Mouse (Mus musculus) lung, adult 2 months (tissue): ENCODE measurements around the gene Kansl1. TPM values are rescaled to one million over a fixed set of nuclear protein-coding genes. Genes with fewer than 3 reads are reported as not detected.
A peak's percentile ranks its signal among the peaks of the same experiment; 100 is the strongest.

Source experiments
- DNase-seq: peaks from one replicate; pipeline ENCODE4 v3.0.0; 2022
- H3K4me1 ChIP-seq: fragments of 200-500 bp; 2 replicates; pipeline ENCODE4 v1.6.1; 2011; ENCODE audit warnings: low read length; ENCODE audit not compliant: control insufficient read depth, insufficient read depth
- H3K4me3 ChIP-seq: fragments of 200-500 bp; replicated peaks from 2 replicates; pipeline ENCODE3; 2011; ENCODE audit warnings: low read depth, mild to moderate bottlenecking, control low read depth, low read length; ENCODE audit errors: extremely low read depth
- CTCF ChIP-seq: fragments of 200-500 bp; IDR thresholded peaks from 2 replicates; pipeline ENCODE4 v1.5.1; 2011; ENCODE audit warnings: mild to moderate bottlenecking, low read length, control low read depth; ENCODE audit not compliant: insufficient read depth
- POLR2A ChIP-seq: fragments of 200-500 bp; IDR thresholded peaks from 2 replicates; pipeline ENCODE4 v1.6.1; 2011; ENCODE audit warnings: low read depth, mild to moderate bottlenecking, control low read depth, low read length, borderline replicate concordance; ENCODE audit errors: extremely low read depth
- WGBS: fragments of 180-500 bp; shearing (Covaris S2); methylation state at CpG from one replicate; pipeline ENCODE4 v1.1.7; 2018; 5-methylcytosine and 5-hydroxymethylcytosine counted together
- polyA plus RNA-seq: library from polyadenylated mRNA; depleted of rRNA; stranded (reverse); fragments of >200 nt; gene quantifications from 2 replicates; pipeline ENCODE4 v1.2.3, GENCODE M21; 2012

The Kansl1 gene
- polyA plus RNA-seq, 1 experiment: 86.2 TPM

GRCm38 (mm10) chr11:104381887-104382286, 86.8 kb downstream of the Kansl1 start:
- TF ChIP-seq POLR2A (no peak), CTCF (no peak)
- Histone ChIP-seq H3K4me3 (no peak overlapping the region), H3K4me1 (peaks cover 2% of the 10 kb centered on the region)
- DNase-seq: no peak
- WGBS: 64% methylated on average over 4 of the region's 4 CpGs

GRCm38 (mm10) chr11:104379635-104380034, 89.0 kb downstream of the Kansl1 start:
- peak; percentile 66 for TF ChIP-seq CTCF
- no peak for TF ChIP-seq POLR2A
- no peak for DNase-seq
- no peak overlapping the region for H3K4me3 ChIP-seq
- peaks cover 2% of the 10 kb centered on the region for H3K4me1 ChIP-seq
- 52% methylated on average over 1 of the region's 1 CpGs for WGBS

- no peak for DNase-seq
- H3K4me1 ChIP-seq: no peaks in the 10 kb centered on the region; the same call in 1 of the 2 replicates
- 91% methylated on average over 3 of the region's 3 CpGs for WGBS
- TF ChIP-seq CTCF: no peak
- no peak for TF ChIP-seq POLR2A
- no peak overlapping the region for H3K4me3 ChIP-seq
Observed at GRCm38 (mm10) chr11:104376291-104376690, 92.4 kb downstream of the Kansl1 start.

GRCm38 (mm10) chr11:104367486-104368190, 101.0 kb downstream of the Kansl1 start:
- Histone ChIP-seq H3K4me1 (no peaks in the 10 kb centered on the region), H3K4me3 (no peak overlapping the region)
- TF ChIP-seq CTCF (no peak), POLR2A (no peak)
- DNase-seq: no peak
- 73% methylated on average over 5 of the region's 5 CpGs for WGBS

GRCm38 (mm10) chr11:104363823-104364600, 104.6 kb downstream of the Kansl1 start:
- TF ChIP-seq CTCF (no peak), POLR2A (no peak)
- DNase-seq: no peak
- 92% methylated on average over 2 of the region's 2 CpGs for WGBS

GRCm38 (mm10) chr11:104362704-104363103, 106.0 kb downstream of the Kansl1 start:
- WGBS: 88% methylated on average over 1 of the region's 1 CpGs

More at GRCm38 (mm10) chr11:104363823-104364600, 104.6 kb downstream of the Kansl1 start:
- peaks cover 5% of the 10 kb centered on the region; the same call in 1 of the 2 replicates for H3K4me1 ChIP-seq
- H3K4me3 ChIP-seq: no peak overlapping the region

GRCm38 (mm10) chr11:104361790-104362189, 106.9 kb downstream of the Kansl1 start:
- WGBS: 8% methylated on average over 2 of the region's 2 CpGs
- no peak for DNase-seq
- TF ChIP-seq POLR2A: no peak
- no peak for TF ChIP-seq CTCF

More at GRCm38 (mm10) chr11:104362704-104363103, 106.0 kb downstream of the Kansl1 start:
- Histone ChIP-seq H3K4me1 (peaks cover 5% of the 10 kb centered on the region; the same call in 1 of the 2 replicates), H3K4me3 (no peak overlapping the region)
- TF ChIP-seq POLR2A (no peak), CTCF (no peak)
- no peak for DNase-seq

GRCm38 (mm10) chr11:104346931-104347330, 121.7 kb downstream of the Kansl1 start:
- H3K4me1 ChIP-seq: no peaks in the 10 kb centered on the region
- DNase-seq: no peak
- WGBS: 39% methylated on average over 3 of the region's 3 CpGs
- TF ChIP-seq CTCF: 0 out of 2 replicates have a peak, but pooled peaks have one; percentile 5
- no peak for TF ChIP-seq POLR2A
- no peak overlapping the region for H3K4me3 ChIP-seq

More at GRCm38 (mm10) chr11:104361790-104362189, 106.9 kb downstream of the Kansl1 start:
- Histone ChIP-seq H3K4me3 (no peak overlapping the region), H3K4me1 (peaks cover 5% of the 10 kb centered on the region; the same call in 1 of the 2 replicates)

GRCm38 (mm10) chr11:104334946-104335345, 133.7 kb downstream of the Kansl1 start:
- H3K4me1 ChIP-seq: no peaks in the 10 kb centered on the region
- WGBS: 89% methylated on average over 13 of the region's 13 CpGs
- no peak overlapping the region for H3K4me3 ChIP-seq
- DNase-seq: no peak
- TF ChIP-seq CTCF (no peak), POLR2A (no peak)
